Mouse (Mus musculus): Measurements from ENCODE around the gene Zfp90.
"Not testable (repeated sequence)": the region's sequence is repeated elsewhere in the genome, so short reads cannot be mapped to it uniquely, and the experiment has no call there.

Zfp90 gene

DNA sequence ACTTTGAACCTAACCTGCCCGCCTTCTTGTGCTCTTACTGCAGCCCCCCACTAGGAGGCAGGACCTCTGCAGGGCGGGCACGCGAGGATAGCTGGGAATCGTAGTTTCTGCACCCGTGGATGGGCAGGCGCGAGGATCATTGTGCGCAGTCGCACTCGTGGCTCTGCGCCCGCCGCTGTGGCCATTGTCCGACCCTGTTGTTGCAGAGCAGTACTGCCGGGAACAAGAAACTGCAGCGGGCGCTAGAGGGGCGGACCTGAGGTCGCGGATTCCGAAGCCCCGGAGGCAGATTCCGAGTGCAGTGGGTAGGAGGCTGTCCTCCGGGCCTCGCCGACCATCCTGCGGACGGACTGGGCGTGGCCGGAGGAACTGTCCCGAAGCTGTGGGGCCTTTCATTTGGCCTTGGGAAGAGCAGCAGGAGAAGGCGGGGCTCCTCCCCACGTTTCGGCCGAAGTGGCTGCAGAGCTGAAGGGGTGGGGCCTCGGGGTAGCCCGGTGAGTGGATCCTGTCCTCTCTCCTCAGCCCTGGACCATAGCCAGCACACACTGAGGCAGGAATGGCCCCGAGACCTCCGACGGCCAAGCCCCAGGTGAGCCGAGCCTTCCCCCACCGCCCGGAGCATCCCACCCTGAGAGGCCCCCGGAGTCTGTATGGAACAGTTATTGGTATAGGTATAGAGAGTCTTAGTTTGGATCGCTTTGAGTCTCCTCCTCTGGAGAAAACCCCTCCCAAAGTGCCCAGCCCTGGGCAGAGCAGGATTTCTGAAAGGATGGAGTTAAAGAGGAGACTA, at the start of gene Zfp90:
TSS of gene Zfp90 (plus strand) at position 146 of the 790 bp plus-strand sequence.
- peak; percentile 98 for DNase-seq

DNA sequence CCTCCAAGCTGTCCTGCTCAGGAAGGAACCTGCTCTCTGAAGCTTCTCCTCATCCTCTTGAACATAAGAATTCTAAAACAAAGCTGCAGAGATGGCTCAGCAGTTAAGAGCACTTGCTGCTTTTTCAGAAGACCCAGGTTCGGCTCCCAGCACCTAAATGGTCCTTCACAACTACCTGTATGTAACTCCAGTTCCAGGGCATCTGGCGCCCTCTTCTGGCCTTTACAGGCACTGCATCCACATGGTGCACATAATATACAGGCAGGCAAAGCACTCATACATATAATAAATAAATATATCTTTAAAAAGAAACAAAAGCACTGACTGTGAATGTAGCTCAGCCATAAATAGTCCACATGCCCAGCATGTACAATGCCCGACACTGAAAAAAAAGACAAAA, 46.6 kb upstream of the Zfp90 start:
- DNase-seq, result peak; percentile 20 to 24

DNA sequence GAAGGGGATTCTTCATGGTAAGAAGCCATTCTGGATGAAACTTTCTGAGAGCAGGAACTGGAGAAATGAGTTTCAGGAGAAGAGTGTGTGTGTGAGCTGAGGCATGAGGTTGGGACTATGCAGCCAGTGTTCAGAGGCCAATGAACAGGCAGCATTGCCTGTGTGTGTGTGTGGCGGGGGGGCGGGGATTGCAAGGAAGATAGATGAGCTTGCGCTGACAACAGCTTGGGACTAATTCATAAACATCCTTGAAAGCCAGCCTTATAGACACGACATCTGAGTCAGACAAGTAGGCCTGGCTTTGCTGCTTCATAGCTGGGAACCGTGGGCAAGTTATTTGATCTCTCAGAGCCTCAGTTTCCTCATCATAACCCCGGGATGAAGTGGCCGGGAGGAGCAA, 46.1 kb upstream of the Zfp90 start:
- DNase-seq, result no peak

DNA sequence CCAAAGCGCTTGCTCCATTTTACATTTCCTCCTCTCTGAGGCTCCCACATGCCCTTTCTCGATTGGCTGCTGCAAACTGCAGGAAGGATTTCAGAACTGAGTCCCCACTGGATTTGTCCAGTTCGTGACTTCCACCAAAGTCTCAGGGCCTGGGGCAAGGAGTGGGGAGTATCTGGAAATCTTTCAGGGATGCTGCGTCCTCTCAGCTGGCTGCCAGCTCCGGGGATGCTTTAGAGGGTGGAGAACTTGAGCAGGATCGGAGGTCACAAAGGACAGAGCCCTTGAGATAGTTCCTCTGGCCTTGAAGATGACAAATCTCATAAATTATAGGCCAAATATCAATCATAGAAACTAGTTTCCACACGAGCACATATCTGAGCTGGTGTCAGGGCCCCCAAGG, 39.2 kb upstream of the Zfp90 start:
- peak in 1 of 2 experiments; percentile 7 for DNase-seq

DNA sequence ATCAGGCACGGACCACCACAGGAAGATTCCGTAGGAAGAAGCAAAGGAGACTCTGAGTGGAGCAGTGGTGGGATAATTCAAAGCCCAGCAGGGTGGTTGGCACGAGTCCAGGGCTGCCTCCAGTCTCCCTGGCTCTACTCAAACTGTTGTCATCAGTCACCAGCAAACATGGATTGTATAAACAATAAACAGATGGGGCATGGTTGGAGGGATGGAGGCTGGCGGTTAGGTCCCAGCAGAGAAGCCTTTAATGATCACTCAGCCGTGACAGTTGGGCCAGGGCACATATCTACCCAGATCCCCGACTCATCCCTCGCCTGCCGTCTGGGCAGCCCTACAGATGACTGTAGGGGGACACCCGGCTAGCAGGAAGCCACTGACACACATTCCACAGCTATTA, 38.3 kb upstream of the Zfp90 start:
- DNase-seq, result peak; percentile 85 to 87

DNA sequence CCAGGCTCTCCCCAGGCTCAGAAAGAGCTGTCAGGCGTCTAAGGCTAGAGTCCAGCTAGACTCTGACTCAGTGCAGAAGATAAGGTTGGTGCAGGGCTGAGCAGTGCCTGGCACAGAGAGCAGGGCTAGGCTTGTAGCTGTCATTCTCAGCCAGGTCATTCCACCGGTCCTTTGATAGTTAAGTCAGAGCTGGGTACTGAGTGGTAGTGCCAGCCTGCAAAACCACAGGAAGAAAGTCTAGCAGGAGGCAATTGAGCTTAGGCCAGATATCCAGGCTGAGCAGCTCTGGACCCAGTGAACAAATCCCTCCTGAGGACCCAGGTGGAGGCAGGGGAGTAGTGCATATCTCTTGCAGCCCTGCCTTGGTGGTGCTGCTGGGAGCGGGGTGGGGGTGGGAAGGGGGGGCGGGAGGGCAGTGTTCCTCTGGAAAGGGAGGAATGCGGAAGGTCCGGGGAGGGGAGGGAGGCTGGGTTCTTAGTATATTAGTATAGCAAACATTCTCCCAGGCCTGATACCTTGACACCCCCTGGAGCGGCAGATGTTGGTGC, 36.6 kb upstream of the Zfp90 start:
- peak; percentile 44 for DNase-seq

DNA sequence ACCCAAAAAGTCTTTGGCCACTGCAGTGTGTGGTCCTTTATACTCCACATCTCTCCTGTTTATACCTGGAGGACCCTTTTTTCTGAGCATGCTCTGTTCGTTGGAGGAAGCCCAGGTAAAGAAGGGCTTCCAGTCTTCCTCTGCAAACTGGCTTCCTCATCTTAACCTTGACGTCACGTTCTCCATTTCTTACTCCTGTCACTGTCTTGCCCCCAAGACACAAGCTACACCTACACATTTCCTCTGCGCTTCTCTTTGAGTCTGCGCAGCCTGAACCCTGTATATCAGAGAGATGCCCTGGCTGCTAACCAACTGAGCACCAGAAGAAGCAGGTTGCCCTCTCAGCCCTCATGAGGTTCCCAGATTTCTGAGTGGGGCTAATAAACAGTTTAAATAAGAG, 35.8 kb upstream of the Zfp90 start:
- no peak for DNase-seq

- DNase-seq, result no peak
Observed at GRCm38 (mm10) chr8:106381026-106381425, 34.1 kb upstream of the Zfp90 start.

DNA sequence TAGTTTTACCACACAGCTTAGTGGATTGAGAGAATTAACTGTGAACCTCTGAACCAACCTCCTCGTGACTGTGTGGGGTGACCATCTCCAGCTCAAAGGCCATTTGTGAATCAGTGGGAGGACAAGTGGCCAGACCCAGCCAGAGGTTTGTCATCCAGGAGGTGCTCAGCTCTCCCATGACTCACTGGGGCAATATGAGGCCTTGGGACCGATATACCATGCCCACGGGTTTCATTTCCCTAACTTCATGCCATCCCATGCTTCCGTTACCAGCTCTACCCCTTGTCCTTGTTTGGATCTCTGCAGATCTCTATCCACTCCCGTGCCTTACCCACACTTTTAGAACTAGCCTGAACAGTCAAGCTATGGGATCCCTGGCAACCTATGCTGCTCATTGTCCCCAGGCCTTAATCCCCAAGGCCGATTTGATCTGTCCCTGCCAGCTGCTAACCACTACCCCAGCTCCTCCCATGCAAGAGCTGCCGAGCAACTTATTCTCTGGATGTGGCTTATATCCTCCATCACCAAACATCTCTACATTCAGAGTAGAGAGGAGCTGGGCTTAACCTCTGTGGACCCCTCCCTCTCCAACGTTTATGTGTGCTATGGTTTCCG, 27.2 kb upstream of the Zfp90 start:
- DNase-seq, result no peak

DNA sequence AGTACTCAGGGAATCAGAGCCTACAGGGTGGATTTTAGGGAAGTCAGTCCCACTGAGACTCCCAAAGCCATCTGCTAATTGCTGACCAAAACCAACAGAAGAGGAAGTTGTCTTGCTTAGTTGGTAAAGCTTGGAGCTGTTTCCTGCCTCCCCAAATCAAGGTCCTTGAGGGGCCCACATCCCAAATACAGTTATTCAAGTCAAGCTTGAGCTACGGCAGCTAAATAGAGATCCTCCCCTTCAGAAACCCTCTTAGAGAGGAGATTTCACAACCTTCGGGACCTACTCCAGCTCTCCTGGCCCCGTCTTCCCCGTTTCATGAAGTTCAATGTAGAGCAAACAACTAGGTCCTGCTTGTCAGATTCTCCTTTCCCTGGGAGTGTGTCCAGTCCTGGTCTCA, 20.6 kb upstream of the Zfp90 start:
- no peak for DNase-seq

- DNase-seq, result peak; percentile 82 to 86
Observed at GRCm38 (mm10) chr8:106399694-106400093, 15.4 kb upstream of the Zfp90 start.

DNA sequence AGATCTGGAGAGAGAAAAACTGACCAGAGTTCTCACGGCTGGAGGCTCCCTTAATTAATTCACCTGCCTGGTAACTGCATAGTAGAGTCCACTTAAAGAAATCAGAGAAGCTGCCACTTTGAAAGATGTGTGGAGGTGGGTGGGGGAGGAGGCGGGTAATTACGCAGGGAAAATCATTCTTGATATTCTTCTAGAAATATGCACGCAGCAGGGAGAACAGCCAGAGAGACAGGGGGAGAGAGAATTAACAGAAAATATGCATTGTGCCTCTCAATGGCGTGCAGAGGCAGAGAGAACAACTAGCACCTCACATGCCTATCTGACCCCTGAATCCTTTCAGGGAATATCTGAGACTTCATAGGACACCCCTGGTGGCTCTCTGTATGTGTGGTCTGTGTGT, 14.9 kb upstream of the Zfp90 start:
- DNase-seq, result no peak

DNA sequence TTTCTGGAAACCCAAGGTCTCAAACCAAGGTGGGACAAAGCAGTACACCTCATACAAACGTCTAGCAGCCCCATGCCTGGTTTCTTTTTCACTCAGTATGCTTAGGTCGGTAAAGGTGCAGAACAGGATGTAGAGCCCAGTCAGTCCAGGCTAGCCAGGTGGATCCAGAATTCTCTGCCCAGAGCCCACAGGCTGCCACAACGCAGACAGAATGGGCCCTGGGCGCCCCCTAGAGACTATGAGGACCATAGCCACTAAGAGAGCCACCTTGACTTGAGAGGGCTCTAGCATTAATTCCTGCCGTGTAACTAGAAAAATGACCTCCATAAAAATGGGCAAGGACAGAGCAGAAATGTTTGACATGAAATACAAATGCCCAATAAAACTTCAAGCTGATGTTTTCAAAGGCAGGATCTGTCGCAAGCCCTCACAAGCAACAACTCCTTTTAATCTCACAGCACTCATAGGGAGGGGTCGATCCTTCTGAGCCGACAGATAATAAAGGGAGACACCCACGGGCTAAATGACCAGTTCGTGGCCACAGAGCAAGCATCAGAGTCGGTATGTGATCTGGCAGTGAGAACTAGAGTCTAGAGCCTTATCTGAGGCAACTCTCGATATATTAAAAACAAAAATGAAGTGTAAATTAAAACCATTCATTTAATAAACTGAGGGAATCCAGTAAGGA, 11.7 kb upstream of the Zfp90 start:
- DNase-seq, result peak; percentile 87 to 89

DNA sequence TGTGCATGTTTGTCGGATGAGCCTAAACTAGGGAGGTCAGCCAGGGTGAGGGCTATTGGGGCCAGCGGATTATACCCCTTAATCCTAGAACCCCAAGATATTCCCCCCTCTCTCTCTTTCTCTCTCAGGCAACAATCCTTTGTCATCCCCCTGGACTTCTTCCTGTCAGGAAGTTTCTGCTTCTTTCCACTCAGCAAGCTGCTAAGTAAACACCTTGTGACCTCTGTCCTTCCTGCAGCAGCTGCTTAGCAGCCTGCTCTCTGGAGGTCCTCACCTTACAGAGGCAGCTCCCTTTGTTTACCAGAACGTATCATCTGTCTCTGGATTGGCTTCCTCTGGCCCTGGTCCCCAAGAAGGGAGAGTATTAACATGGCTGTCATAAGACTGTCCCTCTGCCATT, 10.3 kb upstream of the Zfp90 start:
- DNase-seq, result no peak

- peak; percentile 52 to 74 for DNase-seq
Observed at GRCm38 (mm10) chr8:106405810-106406209, 9.3 kb upstream of the Zfp90 start.

DNA sequence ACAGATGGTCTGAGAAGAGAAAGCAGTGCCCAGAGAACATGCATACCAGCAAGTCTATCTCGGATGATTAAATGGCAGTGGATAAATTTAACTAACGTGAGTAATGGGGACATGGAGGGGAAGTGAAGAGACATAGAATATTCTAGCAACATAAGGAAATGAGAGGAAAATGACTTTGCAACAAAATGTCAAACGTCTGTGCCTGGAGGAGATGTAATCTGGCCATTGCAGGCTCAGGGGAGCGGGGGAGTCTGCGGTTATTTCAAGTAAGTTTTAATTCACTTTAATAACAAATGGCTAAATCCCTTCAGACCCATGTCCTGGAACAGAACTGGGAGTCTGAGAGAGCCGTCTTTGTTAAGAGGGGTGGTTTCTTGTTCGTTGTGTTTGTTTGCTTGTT, 5.1 kb upstream of the Zfp90 start:
- DNase-seq, result no peak

- DNase-seq, result no peak
Observed at GRCm38 (mm10) chr8:106410564-106410963, 4.6 kb upstream of the Zfp90 start.

GRCm38 (mm10) chr8:106411783-106412451, 3.2 kb upstream of the Zfp90 start:
- DNase-seq, result peak; percentile 80 to 84

DNA sequence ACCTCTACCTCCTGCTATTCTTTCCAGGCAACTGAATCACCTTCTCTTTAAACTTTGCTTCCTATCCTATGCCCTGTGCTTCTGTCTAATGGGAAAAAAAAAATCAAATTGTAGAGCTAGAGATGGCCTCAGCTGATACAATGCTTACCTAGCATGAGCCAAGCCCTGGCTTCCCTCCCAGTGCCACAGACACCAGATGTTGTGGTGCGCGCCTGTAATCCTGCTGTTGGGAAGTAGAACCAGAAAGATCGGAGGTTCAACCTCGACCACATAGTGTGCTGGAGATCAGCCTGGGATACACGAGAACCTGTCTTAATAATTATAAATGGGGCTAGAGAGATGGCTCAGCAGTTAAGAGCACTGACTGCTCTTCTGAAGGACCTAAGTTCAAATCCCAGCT, 2.6 kb downstream of the Zfp90 start:
- peak in 1 of 2 experiments; percentile 19 for DNase-seq

GRCm38 (mm10) chr8:106431088-106431487, 16.0 kb downstream of the Zfp90 start:
- DNase-seq, result no peak

DNA sequence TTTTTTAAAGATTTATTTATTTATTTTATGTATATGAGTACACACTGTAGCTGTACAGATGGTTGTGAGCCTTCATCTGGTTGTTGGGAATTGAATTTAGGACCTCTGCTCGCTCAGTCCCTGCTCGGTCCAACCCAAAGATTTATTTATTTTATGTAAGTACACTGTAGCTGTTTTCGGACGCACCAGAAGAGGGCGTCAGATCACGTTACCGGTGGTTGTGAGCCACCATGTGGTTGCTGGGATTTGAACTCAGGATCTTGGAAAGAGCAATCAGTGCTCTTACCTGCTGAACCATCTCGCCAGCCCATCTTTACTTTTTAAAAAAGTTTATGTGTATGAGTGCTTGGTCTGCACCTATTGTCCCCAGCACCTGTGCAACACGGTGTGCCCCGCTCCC, 16.8 kb downstream of the Zfp90 start:
- DNase-seq, result not testable (repeated sequence)

DNA sequence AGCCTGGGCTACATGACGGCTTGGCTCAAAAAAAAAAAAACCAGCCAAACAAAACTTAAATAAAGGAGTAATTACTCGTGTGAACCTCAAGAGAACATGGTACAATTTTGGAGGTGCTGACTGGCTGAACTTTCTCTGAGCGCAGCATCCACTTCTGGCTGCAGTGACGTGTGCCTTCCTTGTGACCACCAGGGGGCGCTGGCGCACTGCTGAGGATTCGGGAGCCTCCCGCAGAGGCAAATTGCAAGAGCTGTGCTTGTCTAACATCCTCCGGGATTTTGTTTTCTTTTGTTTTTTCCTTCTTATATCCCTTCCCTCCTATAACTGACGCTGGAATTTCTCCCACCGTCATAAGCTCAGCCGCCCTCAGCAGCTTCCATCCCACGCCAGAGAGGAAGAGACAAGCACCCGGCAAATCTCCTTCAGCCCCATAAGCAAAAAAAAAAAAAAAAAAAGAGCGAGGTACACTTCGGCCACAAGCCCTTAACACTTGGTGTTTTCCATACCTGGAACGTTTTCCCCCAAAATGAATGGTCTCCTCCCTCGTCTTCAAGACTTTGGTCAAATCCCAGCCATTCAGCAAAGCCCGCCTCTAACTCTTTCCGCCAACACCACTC, 17.9 kb downstream of the Zfp90 start:
- peak; percentile 93 to 95 for DNase-seq

DNA sequence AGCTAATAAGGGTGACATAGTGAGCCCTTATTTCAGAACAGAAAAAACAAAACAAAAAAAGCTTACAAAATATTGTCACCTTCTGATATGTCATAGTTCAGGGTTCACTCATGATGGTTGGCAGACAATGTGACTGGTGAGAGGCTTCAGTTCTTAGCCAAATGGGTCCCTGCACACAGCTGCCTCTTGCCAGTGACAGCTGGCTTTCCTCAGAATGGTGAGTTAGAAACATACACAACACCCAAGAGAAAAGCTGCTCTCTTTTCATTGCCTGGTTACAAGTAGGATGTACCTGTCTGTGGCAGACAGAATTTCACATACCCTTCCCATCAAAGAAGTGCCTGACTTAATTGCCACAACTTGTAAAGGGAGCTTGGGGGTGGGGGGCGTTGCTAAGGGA, 18.5 kb downstream of the Zfp90 start:
- DNase-seq, result no peak

All from cerebellum, postnatal 10 days (tissue).